Mouse (Mus musculus) CD4-positive helper T cell, adult 2 months (primary cell): ENCODE measurements at regions not wholly inside any gene's neighbourhood (a gene's known extent, or its start where the extent isn't known, plus 50 kb on each side); places are given as distances from the start of the nearest gene placed in this dataset.

Experiments used
- DNase-seq: peaks from one replicate; pipeline ENCODE4 v3.0.0-alpha.2; 2012; ENCODE audit warnings: low read depth, missing footprints, low spot score

DNA sequence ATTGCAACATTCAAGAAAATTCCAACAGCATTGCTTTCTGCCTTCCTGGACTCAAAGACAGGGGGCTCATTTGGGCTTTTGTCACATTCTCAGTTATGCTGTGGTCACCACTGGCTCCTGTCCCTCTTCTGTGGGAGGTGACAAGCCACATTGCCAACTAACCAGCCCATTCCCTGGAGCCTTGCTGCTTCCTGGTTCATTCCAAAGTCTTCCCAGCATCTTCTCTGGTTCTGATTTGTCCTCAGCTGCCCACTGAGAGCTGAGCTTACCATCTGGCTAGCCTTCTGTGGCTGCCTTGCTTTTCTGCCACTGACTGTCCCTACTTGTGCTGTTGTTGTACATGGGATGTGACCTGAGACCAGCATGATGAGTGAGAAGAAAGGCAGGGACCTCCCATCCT lies 111.0 kb downstream of the Cxcl12 start:
- no peak for DNase-seq

DNA sequence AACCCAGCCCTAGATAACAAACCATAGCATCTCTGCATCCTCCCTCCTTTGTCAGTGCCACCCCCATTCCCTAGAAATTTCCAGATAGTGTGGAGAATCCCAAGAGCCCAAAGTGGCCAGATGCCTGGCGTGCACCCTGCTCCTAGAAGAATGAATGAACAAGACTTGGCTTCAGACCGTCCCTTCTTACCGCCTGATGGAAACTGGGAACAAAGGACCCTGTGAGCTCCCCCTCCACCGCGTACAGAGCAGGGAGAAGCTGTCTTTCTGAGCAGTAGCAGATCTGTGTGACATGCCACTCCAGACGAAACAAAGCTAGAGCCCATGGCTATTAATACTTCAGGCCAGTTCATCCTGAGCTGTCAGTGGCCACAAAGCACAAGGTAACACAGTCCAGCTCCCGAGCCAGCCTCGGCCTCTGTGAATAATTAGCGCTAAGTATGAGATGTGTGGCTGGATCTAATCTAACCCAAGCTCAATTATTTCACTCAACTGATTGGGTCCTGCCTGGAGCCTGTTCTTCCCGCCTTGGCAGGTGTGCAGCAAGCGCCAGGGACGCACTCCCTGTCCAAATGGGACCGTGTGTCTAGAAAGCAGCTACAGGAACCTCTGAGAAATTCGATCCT lies 111.6 kb downstream of the Cxcl12 start:
- DNase-seq: no peak

DNA sequence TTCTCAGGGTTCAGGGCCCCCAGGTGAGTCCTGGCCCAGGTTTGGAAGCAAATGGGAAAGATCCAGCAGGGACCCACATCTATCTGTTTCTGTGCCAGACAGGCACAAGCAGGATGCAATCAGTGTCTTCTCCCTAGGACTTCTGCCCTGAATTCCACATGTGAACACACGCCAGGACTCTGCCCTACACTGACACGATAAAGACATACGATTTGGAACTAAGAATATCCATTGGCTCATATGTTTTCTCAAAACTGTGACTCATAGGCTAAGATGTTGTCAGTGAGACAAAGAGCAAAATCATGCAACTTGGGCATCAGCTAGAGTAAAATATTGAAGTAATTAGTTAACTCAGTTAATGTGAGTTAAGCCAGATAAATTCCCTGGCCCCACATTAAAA lies 112.6 kb downstream of the Cxcl12 start:
- no peak for DNase-seq

DNA sequence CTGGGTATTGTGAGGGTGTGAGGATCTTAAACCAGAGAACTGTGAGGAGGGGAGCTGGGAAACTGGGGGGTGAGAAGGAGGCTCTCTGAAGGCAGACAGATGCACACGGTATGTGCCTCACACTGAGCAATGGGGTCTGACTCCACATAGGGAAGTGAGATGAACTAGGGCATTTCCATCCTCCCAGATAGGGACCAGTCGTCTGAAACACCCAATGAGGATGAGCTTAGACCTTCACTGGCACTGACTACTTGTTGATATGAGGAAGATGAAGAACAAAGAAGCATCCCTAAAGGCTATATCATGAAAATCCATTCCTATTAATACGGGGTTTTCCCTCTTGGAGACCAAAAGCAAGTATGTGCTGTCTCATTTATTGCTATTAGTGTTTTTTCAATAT lies 115.3 kb downstream of the Cxcl12 start:
- no peak for DNase-seq

DNA sequence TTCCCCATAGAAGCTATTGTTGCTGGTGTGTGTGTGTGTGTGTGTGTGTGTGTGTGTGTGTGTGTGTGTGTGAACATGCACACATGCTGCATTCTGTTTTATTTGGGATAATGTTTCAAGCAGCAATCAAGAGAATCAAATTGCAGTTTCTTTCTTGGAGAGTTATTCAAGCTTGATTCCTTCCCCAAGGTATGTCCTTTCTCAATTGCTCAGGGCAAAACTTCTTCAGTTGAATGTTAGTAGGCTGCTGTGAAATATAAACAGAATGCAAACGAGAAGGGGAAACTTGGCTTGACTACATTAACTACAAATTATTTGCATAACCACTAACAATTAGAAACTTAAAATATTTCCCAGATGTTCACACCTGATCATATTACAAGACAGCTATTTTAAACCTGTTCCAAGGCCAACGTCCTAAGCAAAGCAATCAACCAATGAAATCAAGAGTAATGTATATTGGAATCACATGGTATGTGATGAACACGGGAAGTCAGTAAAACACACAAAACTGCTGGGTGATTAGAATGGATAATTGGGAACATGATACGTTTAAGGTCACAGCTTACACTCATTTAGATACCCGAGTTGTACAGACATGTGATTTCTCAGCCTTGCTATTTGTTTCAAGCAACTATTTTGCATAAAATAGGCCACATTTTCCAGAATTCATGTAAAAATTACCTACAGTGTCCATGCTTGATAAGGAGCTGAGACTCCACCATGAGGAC lies 116.2 kb downstream of the Cxcl12 start:
- DNase-seq: no peak

DNA sequence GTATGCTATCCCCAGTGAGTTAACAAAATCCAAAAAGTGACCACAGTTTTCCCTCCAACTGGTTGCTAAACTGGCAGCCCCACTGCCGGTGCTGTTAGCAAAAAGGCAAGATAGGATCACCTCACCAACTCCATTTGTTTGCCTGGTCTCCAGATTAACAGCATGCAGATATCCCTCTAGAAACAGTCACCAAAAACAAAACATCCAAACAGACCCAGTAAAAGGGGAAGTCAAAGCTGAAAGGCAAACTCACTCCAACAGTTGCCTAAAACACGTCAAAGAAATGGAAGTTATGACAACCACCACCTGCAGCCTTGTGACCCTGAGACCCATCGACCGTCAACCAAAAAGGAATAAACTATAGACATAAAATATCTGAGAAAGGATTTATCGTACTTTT lies 119.1 kb downstream of the Cxcl12 start:
- no peak for DNase-seq

DNA sequence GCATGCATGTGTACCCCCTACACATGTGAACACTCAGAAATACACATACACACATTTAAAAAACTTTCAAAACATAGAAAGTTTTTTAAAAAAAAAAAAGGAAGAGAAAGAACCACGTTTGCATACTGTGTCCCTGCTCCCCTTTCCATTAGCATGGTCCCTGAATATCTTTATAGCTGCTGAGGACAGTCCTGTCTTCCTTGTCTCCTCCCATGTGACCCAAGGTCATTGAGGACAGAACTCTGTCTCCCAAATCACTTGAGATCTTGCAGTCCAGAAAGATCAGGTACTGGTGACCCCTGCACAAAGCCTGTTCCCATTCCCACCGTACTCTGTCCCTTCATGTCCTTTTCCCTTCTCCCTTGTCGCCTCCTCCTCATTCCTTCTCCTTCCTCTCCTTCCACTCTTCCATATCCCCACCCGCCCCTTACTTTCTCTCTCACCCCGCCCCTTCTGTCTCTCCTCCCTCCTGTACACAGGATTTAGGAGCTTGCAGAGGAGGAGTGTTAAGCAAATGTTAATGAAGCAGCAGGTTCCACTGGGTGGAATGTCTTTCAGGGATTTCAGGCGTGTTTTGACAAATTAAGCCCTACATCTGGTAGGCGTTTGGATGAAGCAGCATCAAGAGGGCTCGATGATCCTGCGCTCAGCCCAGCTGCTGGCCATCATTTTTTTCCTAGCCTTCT lies 125.6 kb downstream of the Cxcl12 start:
- DNase-seq: no peak

DNA sequence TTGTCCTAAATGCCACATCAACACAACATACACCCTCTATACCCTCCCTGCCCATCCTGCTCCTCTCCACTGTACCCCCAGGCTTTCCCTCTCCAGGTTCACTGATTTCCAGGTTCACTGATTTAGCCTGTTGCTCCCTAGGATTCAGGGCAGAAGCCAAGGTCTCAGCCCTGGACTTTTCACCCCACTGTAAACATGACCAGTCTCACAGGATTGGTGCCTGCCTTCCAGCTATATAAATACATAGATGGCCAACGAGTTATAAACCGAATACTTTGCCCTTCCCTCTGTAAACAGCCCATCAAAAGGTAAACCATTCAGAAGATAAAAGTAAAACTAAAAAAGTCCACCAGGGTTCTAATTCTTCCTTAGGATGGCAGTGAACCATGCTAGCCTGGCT lies 129.6 kb downstream of the Cxcl12 start:
- no peak for DNase-seq

DNA sequence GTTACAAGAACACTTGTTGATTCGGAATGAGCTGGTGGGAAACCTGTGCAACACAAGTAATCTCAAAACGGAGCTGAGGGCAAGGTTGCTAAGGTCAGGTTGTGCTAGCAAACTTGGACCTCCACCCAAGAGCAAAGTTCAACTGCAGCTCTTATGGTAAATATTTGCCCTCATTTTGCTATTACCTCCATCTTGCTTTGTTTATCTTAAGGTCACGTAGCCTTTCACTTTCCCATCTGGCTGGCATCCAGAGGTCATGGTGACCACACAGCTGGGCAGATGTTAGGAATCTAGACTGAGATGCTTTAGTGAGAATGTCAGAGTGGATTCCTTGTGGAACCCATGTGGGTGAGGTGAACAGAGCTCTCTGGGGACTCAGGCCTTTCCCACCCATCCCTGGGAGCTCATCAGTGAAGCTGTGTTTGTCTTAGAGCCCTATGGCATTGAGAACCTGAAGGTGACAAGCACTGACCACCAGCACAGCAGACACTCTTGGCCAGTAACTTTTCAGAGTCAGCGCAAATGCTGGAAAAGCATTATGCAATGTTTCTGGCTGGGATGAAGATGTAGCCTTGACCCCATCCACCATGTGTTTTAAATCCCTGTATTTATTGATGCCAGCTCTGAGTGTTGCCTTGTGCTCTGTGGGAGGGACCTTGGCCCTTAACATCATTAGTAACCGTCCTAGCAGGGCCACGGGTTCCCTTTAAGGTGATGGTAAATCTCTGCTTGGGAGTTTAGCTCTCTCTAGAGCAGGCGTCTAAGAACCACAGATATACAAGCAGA lies 131.4 kb downstream of the Cxcl12 start:
- DNase-seq: no peak

DNA sequence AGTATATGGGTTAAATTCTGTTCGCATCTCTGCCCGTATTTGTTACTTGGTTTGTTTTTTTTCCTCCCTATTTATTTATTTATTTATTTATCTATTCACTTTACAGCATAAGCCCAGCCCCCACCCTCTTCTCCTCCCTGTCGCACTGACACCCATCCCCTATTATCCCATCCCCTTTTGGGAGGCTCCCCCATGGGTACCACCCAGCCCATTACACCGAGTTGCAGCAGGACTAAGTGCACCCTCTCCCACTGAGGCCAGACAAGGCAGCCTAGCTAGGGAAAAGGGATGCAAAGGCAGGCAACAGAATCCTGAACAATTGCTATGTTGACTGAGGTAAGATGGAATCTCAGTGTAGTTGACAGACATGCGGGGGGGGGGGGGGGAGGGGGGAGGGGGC lies 135.0 kb downstream of the Cxcl12 start:
- DNase-seq: no peak

DNA sequence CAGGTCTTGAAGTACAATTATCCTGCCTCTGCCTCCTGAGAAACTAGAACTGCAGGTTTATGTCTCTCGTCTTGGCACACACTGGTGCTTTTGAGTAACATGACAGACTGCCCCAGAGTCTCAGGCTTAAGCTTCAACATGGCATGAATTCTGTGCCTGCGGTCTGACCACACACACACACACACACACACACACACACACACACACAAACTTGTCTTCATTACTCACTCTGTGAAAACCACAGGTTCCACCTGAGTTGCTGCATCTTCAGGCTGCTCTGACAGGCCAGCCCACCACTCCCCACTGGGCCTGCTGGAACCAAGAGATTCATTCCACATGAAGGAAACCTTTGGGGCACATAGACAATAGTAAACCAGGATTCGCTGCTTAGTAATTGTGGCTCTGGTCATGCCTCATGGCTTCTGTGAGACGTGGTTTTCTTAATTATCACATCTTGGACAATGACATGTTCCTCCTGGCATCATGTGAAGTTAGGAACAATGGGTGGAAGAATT lies 137.5 kb downstream of the Cxcl12 start:
- DNase-seq: no peak

DNA sequence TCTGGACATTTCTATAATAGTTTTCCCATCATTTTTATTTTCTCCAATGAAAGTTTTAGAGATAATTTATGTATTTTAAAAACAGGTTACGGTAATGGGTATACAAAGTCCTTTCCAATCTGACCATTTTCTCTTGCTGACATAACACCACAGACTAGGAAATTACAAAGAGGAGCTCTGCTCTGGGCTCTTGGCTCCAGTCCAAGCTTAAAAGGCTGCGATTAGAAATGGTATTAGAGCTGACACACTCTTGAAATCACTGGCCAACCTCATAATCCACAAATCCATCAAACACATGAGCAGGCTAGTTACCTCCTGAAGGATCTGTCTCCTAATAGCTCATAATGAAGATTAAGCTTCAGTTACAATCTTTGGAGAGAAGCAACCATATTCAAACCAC lies 140.3 kb downstream of the Cxcl12 start:
- no peak for DNase-seq

DNA sequence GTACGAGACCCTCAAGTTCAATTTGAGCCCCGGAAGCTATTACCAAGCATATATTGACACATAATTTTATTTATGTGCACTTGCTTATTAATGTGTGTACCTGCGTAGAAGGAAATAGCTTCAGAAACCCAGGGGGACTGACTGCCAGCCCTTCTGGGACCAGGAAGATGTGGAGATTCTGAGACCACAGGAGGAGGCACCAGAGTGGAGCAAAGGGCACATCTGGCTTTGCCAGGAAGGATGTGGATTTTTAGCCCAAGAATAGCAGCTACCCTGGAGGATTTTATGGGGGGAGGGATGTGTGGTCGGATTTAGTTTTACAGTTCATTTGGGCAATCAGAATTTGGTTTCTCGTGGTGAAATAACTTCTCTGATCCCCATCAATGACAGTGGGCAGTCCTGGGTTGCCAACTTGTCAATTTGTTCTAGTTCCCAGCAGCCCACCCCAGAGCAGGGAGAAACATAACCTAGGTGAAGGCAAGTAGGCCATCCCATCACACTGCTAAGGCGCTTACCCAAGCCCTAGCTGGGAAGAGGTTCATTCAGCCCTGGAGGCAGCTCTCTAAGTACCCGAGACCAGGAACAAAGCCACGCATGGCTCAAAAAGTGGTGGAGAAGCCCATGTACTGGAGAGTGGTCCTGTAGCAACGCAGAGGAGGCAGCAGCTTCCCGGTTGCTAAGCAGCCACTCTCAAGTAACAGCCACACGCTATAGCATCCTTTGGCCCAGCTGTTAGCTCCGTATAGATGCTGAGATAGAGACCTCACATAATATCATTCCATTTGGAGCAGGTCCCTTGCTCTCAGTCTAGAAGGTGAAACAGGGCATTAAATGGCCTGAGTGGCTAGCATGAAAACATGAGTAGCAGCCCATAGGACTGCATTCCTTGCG lies 144.8 kb downstream of the Cxcl12 start:
- no peak for DNase-seq

DNA sequence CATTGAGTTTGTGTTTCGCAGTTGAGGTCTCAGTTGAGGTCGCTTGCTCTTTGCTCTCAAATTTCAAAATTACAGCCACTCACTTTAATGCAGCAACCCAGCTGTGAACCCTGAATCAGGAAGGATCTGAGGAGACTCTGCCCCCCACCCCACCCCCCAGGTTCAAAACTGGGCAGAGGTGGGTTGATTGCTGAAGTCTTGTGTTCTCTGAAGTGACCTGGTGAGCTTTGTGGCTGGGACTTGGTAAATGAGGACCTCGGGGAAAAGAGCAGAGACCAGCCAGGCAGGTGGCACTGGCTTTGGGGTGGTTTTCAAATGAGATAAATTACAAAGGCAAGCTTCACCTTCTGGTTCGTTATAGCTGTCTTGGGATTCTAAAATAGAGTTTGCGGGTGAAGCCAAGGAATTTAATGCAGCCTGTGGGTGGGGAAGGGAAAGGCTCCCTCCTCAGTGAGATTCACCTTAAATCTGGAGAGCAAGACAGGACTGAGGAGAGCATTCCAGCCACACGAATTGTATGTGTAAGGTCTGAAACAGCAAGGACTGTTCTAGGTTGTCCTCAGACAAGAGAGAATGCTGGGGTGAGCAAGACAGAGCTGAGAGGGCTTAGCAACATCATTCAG lies 145.7 kb downstream of the Cxcl12 start:
- DNase-seq: no peak

DNA sequence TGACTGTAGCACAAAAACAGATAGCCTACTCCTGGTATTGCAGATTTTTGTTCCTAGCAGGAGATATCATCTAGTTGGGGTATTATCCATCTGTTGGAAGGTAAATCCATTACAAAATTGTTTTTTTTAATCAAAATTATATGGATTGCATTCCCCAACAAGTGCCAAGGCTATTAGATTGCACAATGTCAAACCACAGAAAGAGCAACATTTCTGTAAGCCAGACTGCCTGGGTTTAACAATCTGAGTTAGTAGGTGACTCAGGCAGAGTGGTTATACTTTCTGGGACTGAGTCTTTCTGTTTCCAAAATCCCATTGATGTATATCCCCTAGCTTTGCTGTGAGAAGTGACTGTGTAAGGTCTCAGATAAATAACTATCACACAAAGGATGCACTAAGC lies 155.0 kb downstream of the Cxcl12 start:
- DNase-seq: no peak

DNA sequence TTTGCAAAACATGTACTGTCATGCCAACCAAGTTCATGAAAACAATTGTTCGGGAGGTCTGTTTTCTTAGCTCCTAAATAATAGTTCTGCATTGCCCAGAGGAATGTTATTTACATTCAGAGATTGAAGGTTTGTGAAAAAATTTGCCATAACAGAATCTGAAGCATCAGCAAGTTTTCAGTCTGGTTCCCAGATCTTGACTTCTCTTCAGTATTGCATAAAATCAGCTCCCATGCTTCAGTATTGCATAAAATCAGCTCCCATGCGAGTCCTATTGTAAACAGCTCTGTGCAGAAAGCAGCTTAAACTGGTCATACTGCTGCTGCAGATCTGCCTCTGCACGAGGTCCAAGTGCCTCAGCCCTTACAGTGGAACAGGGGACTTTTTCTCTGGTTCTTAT lies 155.5 kb downstream of the Cxcl12 start:
- no peak for DNase-seq

DNA sequence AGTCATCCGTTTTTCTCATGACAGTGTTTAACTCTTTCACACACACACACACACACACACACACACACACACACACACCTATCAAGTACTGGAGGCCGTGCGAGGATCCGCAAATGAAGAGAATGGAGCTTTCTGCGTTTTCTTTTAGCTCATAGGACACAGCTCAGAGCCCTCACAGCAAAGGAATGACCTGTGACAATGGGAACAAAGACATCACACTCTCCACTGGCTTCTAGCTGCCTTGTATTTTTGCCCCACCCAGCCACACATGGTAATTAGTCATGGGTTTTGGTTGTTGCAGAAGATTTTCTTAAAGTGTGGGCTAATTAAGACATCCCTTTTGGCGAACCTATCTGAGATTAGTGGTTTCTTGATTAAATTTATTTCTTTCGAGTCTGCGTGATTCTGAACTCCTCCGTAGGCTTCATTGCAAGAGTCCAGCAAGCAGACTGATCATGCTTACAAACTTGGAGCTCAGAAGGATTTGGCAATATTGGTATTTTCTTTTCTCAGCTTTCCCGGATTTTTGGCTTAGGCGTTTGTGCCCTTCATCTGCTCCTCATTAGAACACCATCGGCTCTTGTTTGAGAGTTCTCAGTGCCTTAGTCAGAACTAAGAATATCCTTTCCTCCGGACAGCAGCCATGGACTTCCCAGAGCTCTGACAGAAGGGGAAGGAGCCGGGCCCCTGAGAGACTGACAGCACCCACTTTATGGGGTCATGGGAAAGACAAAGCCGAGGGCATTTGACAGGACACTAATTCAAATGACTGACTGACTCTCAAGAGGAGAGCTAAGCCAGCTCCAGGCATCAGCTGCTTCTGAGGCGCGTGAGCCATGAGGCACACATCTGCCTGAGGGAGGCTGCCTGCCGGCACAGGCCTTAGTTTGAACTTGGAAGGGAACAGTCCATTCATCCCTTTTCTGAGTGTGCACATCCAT lies 158.8 kb downstream of the Cxcl12 start:
- DNase-seq: no peak

DNA sequence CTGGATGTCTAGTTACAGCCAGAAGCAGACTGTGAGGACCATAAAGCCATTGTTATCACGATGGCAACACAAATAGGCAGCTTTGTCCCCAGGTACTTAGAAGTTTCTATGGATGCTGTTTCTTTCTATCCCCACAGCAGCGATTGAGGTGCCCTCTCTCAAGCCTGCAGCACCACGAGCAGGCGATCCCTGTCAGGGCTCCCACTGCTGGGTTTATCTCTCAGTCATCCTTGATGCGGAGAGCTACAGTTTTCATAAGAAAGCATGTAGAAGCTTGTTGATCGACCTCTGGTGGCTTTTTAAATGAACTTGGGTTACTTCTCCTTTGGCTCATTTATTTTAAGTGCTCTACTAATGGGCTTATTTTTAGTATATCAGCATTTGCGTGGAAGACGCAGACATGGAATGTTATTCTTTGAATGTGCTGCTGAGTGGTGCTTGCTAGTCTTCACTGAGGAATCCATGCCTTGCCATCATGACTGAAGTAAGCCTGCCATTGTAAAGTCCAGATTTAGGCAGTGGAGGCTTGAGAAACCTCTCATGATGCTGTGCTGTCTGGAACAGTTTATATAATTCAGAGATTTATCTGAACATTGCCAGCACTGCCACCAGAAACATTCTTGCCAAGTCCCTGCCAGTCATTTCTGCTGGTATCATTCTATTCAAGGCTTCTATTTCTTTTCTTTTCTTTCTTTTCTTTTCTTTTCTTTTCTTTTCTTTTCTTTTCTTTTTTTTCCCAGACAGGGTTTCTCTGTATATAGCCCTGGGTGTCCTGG lies 161.0 kb downstream of the Cxcl12 start:
- DNase-seq: no peak

DNA sequence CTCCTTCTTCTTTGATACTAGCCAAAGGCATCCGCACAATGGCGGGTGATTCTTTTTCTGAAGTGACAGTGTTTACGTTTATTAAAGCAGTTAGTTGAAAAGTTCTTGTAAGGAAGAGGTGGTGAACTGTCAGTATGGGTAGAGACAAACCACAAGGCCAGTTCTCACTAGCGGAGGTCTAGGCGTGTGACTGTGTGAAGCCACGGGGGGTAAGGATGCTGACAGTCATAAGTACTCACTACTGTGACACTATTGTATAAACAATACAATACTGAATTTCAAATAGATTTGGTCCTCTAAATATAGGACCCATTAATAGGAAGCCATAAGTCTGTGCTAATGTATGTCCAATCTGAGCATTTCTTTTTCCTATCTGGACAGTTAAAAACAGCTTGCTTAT lies 161.9 kb downstream of the Cxcl12 start:
- DNase-seq: no peak
